Mouse (Mus musculus) layer of hippocampus, postnatal 10 days (tissue): ENCODE results near the gene V1ra8. TPM values are rescaled to one million over a fixed set of nuclear protein-coding genes. Genes with fewer than 3 reads are reported as not detected.
"Not testable (repeated sequence)": the region's sequence is repeated elsewhere in the genome, so short reads cannot be mapped to it uniquely, and the experiment has no call there.

ENCODE experiments used
- DNase-seq, 2 experiments: peaks; one replicate each; pipeline ENCODE4 v3.0.0; 2021; ENCODE audit warnings: low spot score in 2 of 2
- long read RNA-seq: library from polyadenylated mRNA; stranded (forward); transcript quantifications from one replicate; pipeline ENCODE4 v2.0.0, GENCODE M21; 2023
- total RNA-seq, 2 experiments: library from RNA; stranded (reverse); gene quantifications; 2 replicates each; pipeline ENCODE4 v1.2.3; 2021

The V1ra8 gene
- not detected for total RNA-seq
- long read RNA-seq, result 0 reads

GRCm38 (mm10) chr6:90202493-90202892 is at the start of gene V1ra8:
Gene V1ra8, plus strand, starts transcription at chr6:90202793.
- DNase-seq, result not testable (repeated sequence)

GRCm38 (mm10) chr6:90160139-90160538 is 42.5 kb upstream of the V1ra8 start:
- DNase-seq, result no peak

- no peak for DNase-seq
Measured at GRCm38 (mm10) chr6:90174508-90174907, 28.1 kb upstream of the V1ra8 start, which contains the start of gene Vmn1r52. Gene Vmn1r52, plus strand, starts transcription at chr6:90174808.

- no peak for DNase-seq
Measured at GRCm38 (mm10) chr6:90224338-90224737, 21.7 kb downstream of the V1ra8 start, which contains the start of gene Vmn1r53. Gene Vmn1r53, minus strand, starts transcription at chr6:90224438.

GRCm38 (mm10) chr6:90232114-90232513 is 29.5 kb downstream of the V1ra8 start:
- not testable (repeated sequence) for DNase-seq

- DNase-seq, result no peak
Measured at GRCm38 (mm10) chr6:90232681-90233080, 30.1 kb downstream of the V1ra8 start.

GRCm38 (mm10) chr6:90244019-90244418 is 41.4 kb downstream of the V1ra8 start:
- DNase-seq, result no peak

GRCm38 (mm10) chr6:90246000-90246399 is 43.4 kb downstream of the V1ra8 start, which contains the start of gene Vmn1r54:
Gene Vmn1r54, plus strand, starts transcription at chr6:90246300.
- no peak for DNase-seq

Other genes with a start within 250 kb of the V1ra8 start
- gene Vmn1r46, start 233.5 kb upstream of the V1ra8 start, total RNA-seq, result not detected
- not detected for gene Vmn1r47, start 186.6 kb upstream of the V1ra8 start, total RNA-seq
- not detected for gene Vmn1r48, start 166.0 kb upstream of the V1ra8 start, total RNA-seq
- not detected for gene Vmn1r49, start 124.3 kb upstream of the V1ra8 start, total RNA-seq
- gene Vmn1r50, start 101.4 kb upstream of the V1ra8 start, total RNA-seq, result not detected
- not detected for gene Vmn1r51, start 80.2 kb upstream of the V1ra8 start, total RNA-seq
- not detected for gene Vmn1r52, start 28.0 kb upstream of the V1ra8 start, total RNA-seq
- not detected for gene Vmn1r53, start 21.6 kb downstream of the V1ra8 start, total RNA-seq
- gene Vmn1r54, start 43.5 kb downstream of the V1ra8 start, total RNA-seq, result not detected
- gene BC048671, start 98.4 kb downstream of the V1ra8 start, total RNA-seq, result not detected
- under 1 TPM in 1 of 2 experiments, not detected in 1; 0.20 TPM for gene Chst13, start 122.4 kb downstream of the V1ra8 start, total RNA-seq
- gene Uroc1, start 130.5 kb downstream of the V1ra8 start, total RNA-seq, result under 1 TPM in 1 of 2 experiments, not detected in 1; 0.13 TPM
- 10 to 100 TPM; 25.5 to 26.4 TPM for gene Zxdc, start 166.7 kb downstream of the V1ra8 start, total RNA-seq
- gene Cfap100, start 226.0 kb downstream of the V1ra8 start, total RNA-seq, result 1 to 10 TPM; 8.8 to 9.2 TPM